Mouse (Mus musculus) bone marrow, adult 2 months (tissue): Measurements from ENCODE around the gene Cdiptos.

Experiments
- CTCF ChIP-seq: fragments of 200-500 bp; IDR thresholded peaks from 2 replicates; pipeline ENCODE4 v1.5.1; 2011; ENCODE audit warnings: low read length, control low read depth; ENCODE audit not compliant: control insufficient read depth, insufficient read depth
- POLR2A ChIP-seq: fragments of 200-500 bp; IDR thresholded peaks from 2 replicates; pipeline ENCODE4 v1.6.1; 2011; ENCODE audit warnings: low read depth, mild to moderate bottlenecking, control low read depth, low read length, borderline replicate concordance; ENCODE audit not compliant: control insufficient read depth

GRCm38 (mm10) chr7:126950647-126951615 is 25.0 kb downstream of the Cdiptos start:
- TF ChIP-seq CTCF (no peak), POLR2A (no peak)
